In the genomic region with DNA sequence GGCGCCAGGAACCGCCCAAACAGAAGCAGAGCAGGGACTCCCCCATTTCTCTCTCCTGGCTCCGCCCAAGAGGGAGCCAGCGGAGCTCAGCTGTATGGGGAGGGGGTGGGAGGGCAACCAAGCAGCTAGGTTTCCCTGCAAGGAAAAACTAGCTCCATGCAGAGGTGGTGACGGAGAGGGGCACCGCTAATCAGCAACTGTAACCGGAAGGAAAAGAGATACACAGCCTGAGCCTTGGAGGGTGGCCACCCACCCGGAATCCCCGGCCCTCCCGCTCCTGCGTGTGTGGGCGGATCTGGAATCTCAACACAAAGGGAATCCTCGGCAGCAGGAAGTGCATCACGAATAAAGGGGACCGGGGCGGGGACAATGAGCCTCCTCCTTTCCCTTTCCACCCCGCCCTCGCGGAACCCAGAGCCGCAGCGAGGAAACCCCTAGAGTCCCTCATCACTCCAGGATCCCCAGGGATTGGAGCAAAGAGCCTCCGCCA, we compare ENCODE assay signal across 8 mouse cellular contexts. TPM values are rescaled to one million over a fixed set of nuclear protein-coding genes. Genes with fewer than 3 reads are reported as not detected.
DNase-seq lines count a peak whose midpoint lies in the region; ATAC-seq and TF ChIP-seq lines count a peak whose summit lies in the region.

No protein-coding gene starts in this region.

- peak overlapping the region; percentile 94 for H3K9ac ChIP-seq in forebrain, embryonic 16.5 days (replicated peaks; ENCODE audit: low read depth, low read length)
- H3K9ac ChIP-seq in hindbrain, embryonic 13.5 days, result peak overlapping the region; percentile 93
- peak overlapping the region; percentile 34; the same call in 1 of the 2 replicates for H3K9ac ChIP-seq in lung, embryonic 14.5 days

- peaks cover 8% of the 10 kb centered on the region for H3K4me1 ChIP-seq in forebrain, embryonic 16.5 days (replicated peaks; ENCODE audit: control insufficient read depth, insufficient read depth, low read length)
- H3K4me1 ChIP-seq in hindbrain, embryonic 13.5 days (replicated peaks), result peaks cover 19% of the 10 kb centered on the region
- no peaks in the 10 kb centered on the region for H3K4me1 ChIP-seq in lung, embryonic 14.5 days (ENCODE audit: insufficient read depth)

- H3K27me3 ChIP-seq in forebrain, embryonic 16.5 days (replicated peaks; ENCODE audit: control insufficient read depth, insufficient read depth, low read length), result no peaks in the 10 kb centered on the region
- H3K27me3 ChIP-seq in hindbrain, embryonic 13.5 days, result 0 out of 2 replicates have a peak, but pooled peaks cover 4% of the 10 kb centered on the region
- peaks cover 24% of the 10 kb centered on the region for H3K27me3 ChIP-seq in lung, embryonic 14.5 days (ENCODE audit: insufficient read depth, low read length)

- no peaks in the 10 kb centered on the region for H3K9me3 ChIP-seq in forebrain, embryonic 16.5 days (ENCODE audit: control insufficient read depth, low read length)
- no peaks in the 10 kb centered on the region for H3K9me3 ChIP-seq in hindbrain, embryonic 13.5 days
- H3K9me3 ChIP-seq in lung, embryonic 14.5 days (ENCODE audit: low read depth, low read length), result no peaks in the 10 kb centered on the region

- H3K4me3 ChIP-seq in forebrain, embryonic 16.5 days (replicated peaks; ENCODE audit: low read length), result peak overlapping the region; percentile 81
- H3K4me3 ChIP-seq in hindbrain, embryonic 13.5 days, result peak overlapping the region; percentile 65
- H3K4me3 ChIP-seq in lung, embryonic 14.5 days (ENCODE audit: low read depth, low read length), result peak overlapping the region; percentile 41

- H3K4me2 ChIP-seq in forebrain, embryonic 16.5 days (ENCODE audit: low read length), result peak overlapping the region; percentile 72
- peak overlapping the region; percentile 79 for H3K4me2 ChIP-seq in hindbrain, embryonic 13.5 days
- H3K4me2 ChIP-seq in lung, embryonic 14.5 days, result peak overlapping the region; percentile 66

- H3K27ac ChIP-seq in forebrain, embryonic 16.5 days (ENCODE audit: low read length), result peak overlapping the region; percentile 96
- H3K27ac ChIP-seq in hindbrain, embryonic 13.5 days, result peak overlapping the region; percentile 89
- peak overlapping the region; percentile 65 for H3K27ac ChIP-seq in lung, embryonic 14.5 days (ENCODE audit: low read depth)

- no peaks in the 10 kb centered on the region for H3K36me3 ChIP-seq in forebrain, embryonic 16.5 days (ENCODE audit: control insufficient read depth, insufficient read depth)
- no peaks in the 10 kb centered on the region for H3K36me3 ChIP-seq in hindbrain, embryonic 13.5 days
- H3K36me3 ChIP-seq in lung, embryonic 14.5 days (ENCODE audit: insufficient read depth), result no peaks in the 10 kb centered on the region

- DNase-seq in ES-CJ7 (ENCODE audit: low read depth, low spot score), result peak; percentile 88
- peak; percentile 80 for DNase-seq in brain, adult 2 months (ENCODE audit: low read depth, low spot score)
- peak; percentile 64 to 73 for DNase-seq in layer of hippocampus, postnatal 10 days (ENCODE audit: low spot score in 2 of 2)
- DNase-seq in lung, embryonic 14.5 days, result peak; percentile 69
- DNase-seq in retina, adult 2 months (ENCODE audit: low read depth, low spot score), result peak; percentile 13
- DNase-seq in c-Kit-positive CD71-positive TER-119-positive erythroid progenitor cells, embryonic 14.5 days (ENCODE audit: low spot score), result no peak

- TF ChIP-seq CTCF in lung, embryonic 14.5 days (IDR thresholded peaks at IDR 0.05; ENCODE audit: low read depth), result no peak

- 0% methylated on average over 22 of the region's 22 CpGs for WGBS in forebrain, embryonic 16.5 days
- WGBS in hindbrain, embryonic 13.5 days, result 2% methylated on average over 22 of the region's 22 CpGs
- WGBS in lung, embryonic 14.5 days, result 0% methylated on average over 22 of the region's 22 CpGs

- ATAC-seq in forebrain, embryonic 16.5 days, result peak; percentile 95
- ATAC-seq in hindbrain, embryonic 13.5 days (ENCODE audit: low FRiP score), result peak; percentile 96
- ATAC-seq in lung, embryonic 14.5 days (ENCODE audit: insufficient read depth), result peak; percentile 89

RNA-seq across cellular contexts. Expression of gene Kcnh8, which starts 1.6 kb away (rescaled TPM):
- 4.1 and 4.8 TPM in 2 replicates for polyA plus RNA-seq in forebrain, embryonic 16.5 days (2015; fragmentation: Nextera tagmentation; extraction: Ambion mirVana)
- 5.3 and 5.5 TPM in 2 replicates for polyA plus RNA-seq in hindbrain, embryonic 13.5 days (2015; fragmentation: Nextera tagmentation; extraction: Ambion mirVana)
- total RNA-seq in layer of hippocampus, postnatal 10 days (2021), result 1 to 10 TPM; 1.3 to 1.4 TPM
- 0.14 and 0.23 TPM in 2 replicates for polyA plus RNA-seq in lung, embryonic 14.5 days (2014; fragmentation: Nextera tagmentation; extraction: Ambion mirVana)

Comparison
In these comparisons a context has a peak if more than half of its experiments do, and no peak if none do; other contexts are left out.
1. H3K9ac ChIP-seq: peak in every context shown above with its lines; median percentile 94 in forebrain, embryonic 16.5 days; 93 in hindbrain, embryonic 13.5 days; 34 in lung, embryonic 14.5 days.